Mouse (Mus musculus) induced T-regulatory cell, adult 2 months (primary cell): ENCODE measurements around the gene Ifnk.

Source experiments
- DNase-seq: peaks from one replicate; pipeline ENCODE4 v3.0.0-alpha.2; 2012; ENCODE audit warnings: low read depth

The Ifnk gene

GRCm38 (mm10) chr4:35192725-35193124 lies 40.9 kb downstream of the Ifnk start:
- DNase-seq: peak; percentile 14

DNA sequence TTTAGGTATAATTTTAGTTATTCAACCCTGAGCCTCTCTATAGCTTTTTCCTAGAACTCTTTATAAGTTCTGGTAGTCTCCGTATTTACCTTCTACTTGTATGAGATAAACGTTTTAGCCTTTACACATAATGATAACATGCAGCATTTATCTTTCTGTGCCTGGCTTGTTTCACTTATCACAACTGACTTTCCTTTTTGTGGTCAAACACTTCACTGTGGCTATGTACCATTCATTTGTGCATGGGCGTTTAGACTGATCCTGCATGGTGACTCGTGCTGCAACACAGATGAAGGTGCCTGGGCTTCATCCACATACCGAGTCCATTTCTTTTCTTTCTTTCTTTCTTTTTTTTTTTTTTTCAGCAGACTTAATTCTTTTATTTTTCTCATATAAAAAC lies 49.8 kb downstream of the Ifnk start:
- DNase-seq: no peak
